Mouse (Mus musculus): ENCODE data around the gene Carmil1.

GRCm38 (mm10) chr13:24104016-24104415 is 176.6 kb downstream of the Carmil1 start:
- TF ChIP-seq CTCF (IDR thresholded peaks at IDR 0.05; ENCODE audit: control insufficient read depth, insufficient read depth, insufficient read length) (no peak), MAX (IDR thresholded peaks at IDR 0.05) (no peak), FOSL1 (IDR thresholded peaks at IDR 0.05; ENCODE audit: insufficient read depth, low read length, poor library complexity, severe bottlenecking) (no peak)
